Mouse (Mus musculus) liver, embryonic 14.5 days (tissue): ENCODE data around the gene Dcaf5.

Source experiments
- CTCF ChIP-seq: IDR thresholded peaks from 2 replicates; pipeline ENCODE4 v1.5.1; 2016; ENCODE audit warnings: antibody characterized with exemption, low read depth, control low read depth
- EP300 ChIP-seq: IDR thresholded peaks from 2 replicates; pipeline ENCODE4 v1.6.1; 2016; ENCODE audit warnings: antibody characterized with exemption, low read depth

DNA sequence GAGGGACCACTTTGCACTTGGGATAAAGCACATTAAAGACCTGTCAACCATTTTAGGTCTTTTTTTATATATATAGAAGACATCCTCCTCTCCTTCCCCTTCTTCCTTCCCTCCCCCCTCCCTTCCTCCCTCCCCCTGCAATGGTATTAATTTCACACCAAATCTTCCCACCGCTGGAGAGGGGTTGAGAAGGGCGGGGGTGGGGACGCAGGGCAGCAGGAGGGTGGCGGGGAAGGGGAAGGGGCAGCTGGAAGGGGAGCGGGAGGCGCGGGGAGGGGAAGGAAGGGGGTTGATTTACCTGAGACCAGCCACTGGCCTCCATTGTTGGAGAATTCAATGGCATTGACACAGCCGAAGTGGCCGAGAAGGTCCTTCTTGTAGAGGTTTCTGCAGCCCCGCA is 514 bp downstream of the Dcaf5 start:
- TF ChIP-seq EP300 (no peak), CTCF (no peak)
